Mouse (Mus musculus) lung, postnatal 4 days (tissue): ENCODE data around the gene Apof.
"Not testable (repeated sequence)": the region's sequence is repeated elsewhere in the genome, so short reads cannot be mapped to it uniquely, and the experiment has no call there.

ENCODE experiments used
- DNase-seq, 2 experiments: peaks; one replicate each; pipeline ENCODE4 v3.0.0; 2021

Apof gene

DNA sequence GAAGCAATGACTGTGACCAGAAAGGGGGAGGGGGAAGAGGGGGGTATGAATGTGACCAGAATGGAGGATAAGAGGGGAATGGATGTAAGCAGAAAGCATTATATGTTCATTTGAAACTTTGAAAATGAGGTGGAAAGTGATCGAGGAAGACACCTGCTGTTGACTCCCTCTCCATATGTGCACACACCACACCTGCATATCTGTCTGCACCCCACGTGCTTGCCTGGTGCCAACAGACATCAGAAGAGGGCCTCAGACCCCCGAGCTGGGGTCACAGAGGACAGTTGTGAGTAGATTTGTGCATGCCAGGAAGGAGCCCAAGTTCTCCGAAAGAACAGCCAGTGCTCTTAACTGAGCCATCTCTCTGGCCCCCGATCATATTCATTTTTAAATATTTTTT is 8.5 kb upstream of the Apof start:
- no peak for DNase-seq

DNA sequence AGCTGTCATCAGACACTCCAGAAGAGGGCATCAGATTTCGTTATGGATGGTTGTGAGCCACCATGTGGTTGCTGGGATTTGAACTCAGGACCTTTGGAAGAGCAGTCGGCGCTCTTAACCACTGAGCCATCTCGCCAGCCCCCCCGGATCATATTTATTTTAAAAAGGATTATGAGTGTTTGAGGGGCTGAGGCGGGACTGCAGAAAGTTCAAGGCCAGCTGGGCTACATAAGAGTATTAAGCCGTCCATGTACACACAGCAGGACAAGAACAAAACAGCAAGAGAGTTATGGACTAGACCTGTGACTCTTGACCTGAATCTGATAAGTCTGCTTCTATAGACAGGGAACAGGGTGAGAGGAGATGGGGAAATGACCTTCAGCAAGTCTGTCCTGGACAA is 8.1 kb upstream of the Apof start:
- DNase-seq, result not testable (repeated sequence)

DNA sequence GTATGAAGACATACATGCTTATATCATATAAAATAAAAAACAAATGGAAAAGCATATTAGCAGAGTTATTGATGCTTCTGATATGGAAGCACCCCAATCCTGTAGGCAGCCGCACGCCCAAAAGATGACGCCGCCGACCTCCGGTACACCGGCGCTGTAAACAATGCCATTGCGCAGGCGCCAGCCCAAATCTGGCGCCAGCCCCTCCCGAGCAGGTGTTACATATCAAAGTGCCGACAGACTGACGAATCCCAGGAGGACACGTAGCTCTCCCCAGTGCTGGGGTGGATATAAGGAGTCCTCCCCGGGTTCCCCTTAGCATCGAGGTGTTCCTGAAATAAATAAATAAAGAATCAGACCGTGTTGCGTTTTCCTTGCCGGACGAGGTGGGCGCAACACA is 6.2 kb upstream of the Apof start:
- DNase-seq, result no peak

DNA sequence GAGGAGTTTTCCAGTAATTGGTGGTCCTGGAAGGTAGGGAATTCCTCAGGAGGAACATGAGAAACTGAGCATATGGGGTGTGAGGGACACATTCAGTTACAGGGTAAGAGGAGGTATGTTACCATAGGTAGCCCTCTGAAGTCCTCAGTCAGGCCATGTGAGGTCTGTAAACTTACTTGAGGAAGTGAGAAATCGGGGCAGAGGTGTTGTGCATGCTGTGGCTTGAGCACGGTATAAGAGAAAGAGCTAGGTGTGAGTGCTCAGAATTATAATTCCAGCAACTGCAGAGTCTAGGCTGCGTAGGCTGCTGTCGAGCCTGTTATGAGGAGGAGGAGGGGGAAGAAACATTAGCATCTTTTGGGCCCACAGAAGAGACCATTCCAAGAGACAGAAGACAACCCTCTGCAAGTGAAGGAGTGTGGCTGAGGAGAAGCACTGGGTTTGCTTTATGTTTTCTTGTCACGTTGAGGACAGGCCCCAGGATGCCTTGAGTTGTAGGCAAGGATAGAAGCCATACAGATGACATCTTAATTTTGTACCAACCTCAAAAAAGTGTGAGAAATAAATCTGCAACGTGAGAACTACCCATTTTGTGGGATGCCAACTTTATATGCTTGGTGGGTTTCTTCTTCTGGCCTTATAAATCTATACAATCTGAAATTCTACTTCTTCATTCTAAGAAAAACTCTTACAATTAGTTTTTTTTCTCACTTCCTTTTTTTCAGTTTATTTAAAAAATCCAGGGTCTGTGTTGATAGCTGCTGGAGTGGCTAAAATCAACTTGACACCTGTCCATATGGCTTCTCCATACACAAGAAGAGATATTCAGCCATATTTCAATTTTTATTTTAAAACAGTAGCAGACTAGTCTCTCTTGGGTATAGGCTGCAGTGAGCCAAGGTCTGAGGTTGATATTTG is 4.8 kb upstream of the Apof start:
- DNase-seq, result no peak

DNA sequence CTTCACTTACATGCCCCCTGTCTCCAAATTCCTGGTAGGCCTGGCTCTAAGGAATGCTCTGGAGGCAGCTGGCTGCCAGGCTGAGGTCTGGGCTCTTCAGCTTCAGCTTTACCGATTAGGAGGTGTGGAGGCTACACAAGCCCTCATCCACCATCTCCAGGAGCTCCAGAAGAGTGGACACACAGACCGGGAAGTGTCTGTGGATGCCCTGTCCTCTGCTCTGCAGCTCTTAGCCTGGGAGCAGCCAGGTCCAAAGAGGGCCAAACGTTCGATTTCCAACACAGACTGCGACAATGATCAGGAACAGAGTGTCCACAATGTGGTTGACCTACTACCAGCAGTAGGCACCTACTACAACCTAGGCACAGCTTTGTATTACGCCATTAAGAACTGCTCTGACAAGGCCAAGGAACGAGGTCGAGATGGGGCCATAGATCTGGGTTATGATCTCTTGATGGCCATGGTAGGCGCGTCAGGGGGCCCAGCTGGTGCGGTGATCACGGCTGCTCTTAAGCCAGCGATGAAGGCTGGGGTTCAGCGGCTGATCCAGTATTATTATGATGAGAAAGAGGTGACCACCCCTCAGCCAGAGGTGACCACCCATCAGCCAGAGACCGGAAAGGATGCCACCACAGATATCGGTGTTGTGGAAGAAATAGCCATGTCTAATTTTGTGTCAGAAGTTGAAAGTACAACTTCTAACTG is 887 bp downstream of the Apof start:
- no peak for DNase-seq

DNA sequence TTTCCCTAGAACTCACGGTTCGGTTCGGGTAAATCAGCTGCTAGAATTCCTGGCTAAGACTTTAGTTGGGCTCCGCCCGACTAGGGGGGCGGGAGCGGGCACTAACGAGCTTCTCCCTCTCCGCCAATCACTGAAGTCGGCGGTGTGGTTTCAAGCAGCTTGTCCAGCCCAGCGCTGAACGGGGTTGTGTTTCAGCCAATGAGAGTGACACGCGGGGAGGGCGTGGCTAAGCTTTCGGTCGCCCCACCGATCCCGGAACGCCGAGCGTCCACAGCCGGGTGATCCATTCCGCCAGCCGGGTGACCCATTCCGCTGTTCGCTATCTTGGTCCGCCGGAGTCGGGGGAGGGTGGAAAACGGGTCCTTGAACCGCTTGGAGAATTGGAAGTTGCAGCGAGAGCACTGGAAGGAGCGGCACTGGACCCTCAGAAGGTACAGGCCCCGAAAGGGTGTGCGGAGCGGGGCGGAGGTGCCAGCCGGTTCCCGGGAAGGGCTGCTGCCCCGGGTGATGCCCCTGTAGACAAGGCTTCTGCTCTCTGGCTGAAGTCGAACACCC is 1.9 kb downstream of the Apof start, which contains the start of gene Stat2:
Stat2 (plus strand) TSS at position 273 of the 555 bp plus-strand sequence.
- peak; percentile 97 to 98 for DNase-seq

DNA sequence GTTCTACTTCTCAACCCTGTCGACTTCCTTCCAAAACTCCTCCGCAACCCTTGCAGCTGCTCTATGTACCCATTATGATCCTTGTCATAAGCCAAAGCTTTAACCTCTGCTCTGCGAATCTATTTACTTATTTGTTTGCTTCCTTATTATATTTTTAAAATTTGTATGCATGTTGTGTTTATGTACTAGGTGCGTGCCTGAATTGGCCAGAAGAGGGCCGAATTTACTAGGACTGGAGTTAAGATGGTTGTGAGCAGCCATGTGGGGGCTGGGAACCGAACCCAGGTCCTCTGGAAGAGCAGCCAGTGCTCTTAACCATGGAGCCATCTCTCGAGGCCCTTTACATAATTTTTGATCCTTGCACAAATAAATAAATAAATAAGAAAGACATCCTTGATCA is 2.4 kb downstream of the Apof start:
- no peak for DNase-seq

DNA sequence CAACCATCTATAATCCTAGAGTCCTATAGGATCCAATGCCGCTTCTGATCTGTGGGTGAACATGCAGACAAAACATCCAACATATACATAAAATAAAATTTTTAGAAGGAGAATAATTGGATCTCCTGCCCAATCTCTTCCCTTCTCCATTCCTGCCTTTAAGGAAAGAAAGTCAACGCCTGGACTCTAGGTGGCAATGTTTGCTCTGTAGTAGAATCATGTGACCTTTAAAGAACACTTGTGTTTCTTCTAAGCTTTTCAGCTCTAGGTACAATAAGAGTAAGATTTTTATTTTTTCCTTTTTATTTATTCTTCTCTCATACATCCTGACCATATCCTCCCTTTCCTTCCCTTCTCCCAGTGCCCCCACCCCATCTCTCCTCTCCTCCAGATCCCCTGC is 3.4 kb downstream of the Apof start:
- DNase-seq, result no peak

DNA sequence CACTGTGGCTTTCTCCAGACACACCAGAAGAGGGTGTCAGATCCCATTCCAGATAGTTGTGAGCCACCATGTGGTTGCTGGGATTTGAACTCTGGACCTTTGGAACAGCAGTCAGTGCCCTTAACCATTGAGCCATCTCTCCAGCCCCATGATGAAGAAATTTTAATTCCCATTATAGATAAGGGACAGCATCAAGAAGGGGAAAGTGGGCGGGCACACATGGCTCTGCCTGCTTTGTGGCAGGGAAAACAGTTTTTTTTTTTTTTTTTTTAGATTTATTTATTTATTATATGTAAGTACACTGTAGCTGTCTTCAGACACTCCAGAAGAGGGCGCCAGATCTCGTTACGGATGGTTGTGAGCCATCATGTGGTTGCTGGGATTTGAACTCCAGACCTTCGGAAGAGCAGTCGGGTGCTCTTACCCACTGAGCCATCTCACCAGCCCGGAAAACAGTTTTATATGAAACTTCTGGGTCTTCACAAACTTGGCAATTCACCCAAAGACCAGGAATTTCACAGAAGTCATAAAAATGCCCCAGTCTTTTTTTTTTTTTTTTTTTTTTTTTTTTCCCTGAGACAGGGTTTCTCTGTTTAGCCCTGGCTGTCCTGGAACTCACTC is 4.5 kb downstream of the Apof start:
- DNase-seq, result not testable (repeated sequence)

DNA sequence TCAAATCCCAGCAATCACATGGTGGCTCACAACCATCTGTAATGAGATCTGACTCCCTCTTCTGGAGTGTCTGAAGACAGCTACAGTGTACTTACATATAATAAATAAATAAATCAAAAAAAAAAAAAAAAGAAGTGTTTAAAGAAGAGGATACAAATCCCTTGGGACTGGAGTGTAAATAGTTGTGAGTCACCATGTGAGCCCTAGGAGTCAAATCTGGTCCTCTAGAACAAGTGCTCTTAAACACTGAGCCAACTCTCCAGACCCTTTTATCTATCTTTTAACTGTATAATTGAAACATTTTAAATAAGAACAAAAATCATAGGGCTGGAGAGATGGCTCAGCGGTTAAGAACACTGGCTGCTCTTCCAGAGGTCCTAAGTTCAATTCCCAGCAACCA is 6.9 kb downstream of the Apof start:
- DNase-seq, result not testable (repeated sequence)

DNA sequence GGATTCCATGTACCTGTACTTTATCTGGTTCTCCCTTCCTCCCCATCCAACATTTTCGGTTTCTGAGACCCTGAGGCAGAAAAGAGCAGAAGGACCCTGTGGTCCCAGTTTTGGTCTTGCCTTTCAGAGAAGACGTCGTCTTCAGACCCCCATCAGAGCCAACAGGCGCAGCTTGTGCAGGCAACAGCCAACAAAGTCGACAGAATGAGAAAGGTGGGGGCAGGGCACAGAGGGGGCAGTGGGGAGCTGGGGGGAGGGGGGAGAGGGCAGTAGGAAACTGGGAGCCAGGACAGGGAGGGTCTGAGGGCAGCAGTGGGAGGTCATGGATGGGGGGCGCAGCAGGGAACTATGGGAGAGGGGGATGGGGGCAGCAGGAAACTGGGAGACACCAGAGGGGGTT is 9.7 kb downstream of the Apof start:
- no peak for DNase-seq

DNA sequence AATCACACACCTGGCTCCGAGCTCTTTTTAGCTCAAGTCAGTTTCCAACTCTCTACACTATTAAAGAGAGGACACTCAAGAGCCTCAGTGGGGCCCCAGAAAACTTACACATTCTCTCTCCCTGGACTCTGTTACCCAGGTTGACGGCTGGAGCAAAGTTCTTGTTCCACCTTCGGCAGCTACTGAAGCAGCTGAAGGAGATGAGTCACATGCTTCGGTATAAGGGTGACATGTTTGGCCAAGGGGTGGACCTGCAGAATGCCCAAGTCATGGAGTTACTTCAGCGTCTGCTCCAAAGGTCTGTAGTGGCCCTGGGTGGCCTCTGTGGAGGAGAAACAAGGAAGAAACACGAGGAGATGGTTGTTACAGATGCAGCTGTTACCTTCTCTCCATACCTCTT is 12.5 kb downstream of the Apof start:
- DNase-seq, result no peak

DNA sequence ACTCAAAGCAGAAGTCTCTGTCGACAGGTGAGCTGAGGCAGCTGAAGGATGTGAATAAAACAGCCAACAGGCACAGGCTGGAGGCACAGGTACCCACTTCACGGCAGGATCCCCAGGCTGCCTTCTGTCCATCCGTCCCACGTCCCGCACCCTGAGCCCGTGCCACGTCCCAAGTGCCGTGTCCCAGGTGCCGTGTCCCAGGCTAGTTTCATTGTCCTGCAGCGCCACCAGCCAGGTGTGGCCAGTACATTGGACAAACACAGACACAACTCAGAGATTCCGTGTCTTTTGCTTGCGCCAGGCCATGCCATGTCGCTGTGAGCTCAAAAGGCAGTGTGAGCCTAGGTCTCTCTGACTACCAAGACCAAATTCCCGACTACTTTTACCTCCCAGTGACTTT is 13.2 kb downstream of the Apof start:
- no peak for DNase-seq

DNA sequence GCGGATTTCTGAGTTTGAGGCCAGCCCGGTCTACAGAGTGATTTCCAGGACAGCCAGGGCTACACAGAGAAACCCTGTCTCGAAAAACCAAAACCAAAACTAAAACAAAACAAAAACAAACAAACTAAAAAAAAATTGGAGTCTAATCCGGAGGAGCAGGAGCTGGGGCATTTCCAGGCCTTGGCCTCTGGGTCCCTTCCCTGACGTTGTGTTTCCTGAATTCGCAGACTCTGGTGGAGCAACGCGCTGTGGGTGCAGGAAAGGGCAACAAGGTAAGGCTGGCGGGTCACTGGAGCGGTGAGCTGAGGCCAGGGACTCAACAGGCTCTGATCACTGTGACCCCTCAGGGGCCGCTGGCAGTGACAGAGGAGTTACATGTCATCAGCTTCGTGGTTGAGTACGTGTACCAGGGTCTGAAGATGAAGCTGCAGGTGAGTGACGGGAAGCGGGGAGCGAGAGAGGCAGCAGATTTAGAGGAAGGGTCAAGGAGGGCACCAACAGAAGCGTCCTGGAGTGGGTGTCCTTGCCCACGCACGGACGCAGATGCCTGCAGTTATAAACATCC is 14.5 kb downstream of the Apof start:
- no peak for DNase-seq

DNA sequence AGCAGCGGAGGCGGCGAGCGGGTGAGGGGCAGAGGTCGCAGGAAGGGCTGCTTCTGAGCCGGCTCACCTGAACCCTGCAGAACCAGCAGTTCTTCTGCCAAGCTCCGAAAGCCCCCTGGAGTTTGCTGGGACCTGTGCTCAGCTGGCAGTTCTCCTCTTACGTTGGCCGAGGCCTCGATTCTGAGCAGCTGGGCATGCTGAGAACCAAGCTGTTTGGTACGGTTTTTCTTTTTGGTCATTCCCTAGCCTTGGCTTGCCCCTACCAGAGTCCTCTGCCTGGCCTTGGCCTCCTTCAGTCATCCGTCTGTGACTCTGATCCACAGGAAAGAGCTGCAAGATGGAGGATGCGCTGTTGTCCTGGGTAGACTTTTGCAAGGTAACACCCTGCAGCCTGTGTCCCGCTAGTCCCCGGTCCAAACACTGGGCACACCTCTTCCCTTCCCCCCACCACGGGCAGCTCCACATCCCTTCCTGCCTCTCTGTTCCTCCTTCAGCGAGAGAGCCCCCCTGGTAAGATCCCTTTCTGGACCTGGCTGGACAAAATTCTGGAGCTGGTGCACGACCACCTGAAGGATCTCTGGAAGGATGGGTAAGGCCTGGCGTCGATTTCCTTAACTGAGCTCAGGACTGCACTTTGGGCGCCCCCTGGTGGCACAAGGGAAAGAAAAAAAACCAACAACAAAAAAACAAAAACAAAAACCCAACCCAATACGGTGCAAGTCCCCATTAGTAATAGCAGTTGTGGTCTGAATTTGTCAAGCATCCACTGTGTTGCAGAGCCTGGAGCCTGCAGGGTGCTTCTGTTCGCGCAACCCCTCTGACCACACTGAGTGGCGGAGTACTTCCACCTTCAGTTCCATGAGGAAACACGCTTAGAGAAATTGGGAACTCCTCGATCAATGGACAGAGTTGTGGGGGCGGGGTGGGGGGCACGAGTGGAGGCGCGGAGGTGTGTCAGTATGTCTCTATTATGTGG is 15.4 kb downstream of the Apof start:
- DNase-seq, result peak; percentile 51 to 75

DNA sequence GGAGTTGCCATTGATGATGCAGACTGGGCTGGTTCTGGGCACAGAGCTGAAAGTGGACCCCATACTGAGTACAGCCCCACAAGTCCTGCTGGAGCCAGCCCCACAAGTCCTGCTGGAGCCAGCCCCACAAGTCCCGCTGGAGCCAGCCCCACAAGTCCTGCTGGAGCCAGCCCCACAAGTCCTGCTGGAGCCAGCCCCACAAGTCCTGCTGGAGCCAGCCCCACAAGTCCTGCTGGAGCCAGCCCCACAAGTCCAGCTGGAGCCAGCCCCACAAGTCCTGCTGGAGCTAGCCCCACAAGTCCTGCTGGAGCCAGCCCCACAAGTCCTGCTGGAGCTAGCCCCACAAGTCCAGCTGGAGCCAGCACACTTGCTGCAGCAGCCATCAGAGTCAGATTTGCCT is 22.1 kb downstream of the Apof start:
- DNase-seq, result not testable (repeated sequence)

DNA sequence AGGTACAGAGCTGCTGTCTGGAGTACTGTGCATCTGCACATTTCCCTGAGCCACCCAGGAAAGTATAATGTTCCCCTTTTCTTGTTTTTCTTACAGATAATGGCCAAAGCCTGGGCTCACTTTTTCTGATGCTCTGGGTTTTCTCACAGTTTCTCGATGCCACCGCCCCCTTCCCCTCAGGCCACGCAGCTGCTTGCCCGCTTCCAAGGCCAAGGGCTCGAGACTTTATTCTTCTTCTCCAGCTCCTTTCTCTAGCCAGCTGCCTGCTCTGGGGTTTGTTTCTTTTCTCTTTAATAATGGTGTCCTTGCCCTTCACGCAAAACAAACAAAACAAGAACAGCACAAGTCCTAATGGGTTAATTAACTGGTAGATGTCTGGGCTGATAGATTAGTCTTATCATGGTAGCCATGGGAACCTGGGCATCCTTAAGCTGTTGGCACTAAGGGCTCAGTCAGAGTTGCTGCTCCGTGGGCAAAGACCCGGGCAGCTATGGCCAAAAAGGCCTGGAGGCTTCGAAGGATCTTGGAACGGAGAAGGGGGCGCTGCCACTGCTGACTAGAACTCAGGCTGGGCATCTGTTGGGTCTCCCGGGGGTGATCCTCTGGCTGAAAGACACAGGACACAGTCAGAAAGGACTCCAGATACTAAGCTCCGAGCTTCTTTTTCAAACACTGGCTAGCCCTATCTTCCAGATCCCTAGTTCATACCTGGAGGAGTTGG is 28.1 kb downstream of the Apof start:
- DNase-seq, result no peak

DNA sequence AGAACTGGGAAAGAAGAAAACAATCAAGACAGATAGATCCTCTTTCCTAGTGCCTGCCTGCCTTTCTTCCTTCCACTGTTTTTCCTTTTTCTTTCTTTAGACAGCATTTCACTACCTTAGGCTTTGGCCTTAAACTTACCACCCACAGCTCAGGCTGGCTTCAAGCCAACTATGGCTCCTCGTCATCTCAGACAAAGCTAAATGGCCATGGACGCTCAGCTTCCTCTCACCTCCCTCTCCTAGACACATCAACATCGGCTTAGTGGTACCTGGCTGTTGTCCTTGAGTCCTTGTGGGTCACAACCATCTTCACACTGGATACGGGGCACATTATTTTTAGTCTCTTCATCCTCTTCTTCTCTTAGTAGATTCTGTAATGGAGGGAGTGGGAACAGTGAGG is 28.8 kb downstream of the Apof start:
- DNase-seq, result no peak

DNA sequence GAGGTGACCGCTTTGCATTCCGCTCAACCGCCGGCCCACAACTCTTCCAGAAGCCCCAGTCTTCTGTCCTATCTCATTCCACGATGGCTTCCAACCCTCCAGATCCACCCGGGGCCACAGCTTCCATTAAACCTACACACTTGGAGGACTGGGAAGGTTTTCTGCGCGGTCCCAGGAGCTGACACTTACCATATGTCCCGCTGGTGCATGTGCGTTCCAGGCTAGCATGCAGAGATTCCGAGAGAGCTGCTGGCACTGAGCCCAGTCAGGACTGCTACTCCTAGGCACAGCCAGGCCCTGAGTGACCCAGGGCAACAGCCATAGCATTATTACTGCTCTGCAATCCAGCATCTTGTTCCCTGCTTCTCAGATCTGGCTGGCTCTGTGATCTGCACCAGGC is 29.2 kb downstream of the Apof start:
- DNase-seq, result peak; percentile 48 to 65

DNA sequence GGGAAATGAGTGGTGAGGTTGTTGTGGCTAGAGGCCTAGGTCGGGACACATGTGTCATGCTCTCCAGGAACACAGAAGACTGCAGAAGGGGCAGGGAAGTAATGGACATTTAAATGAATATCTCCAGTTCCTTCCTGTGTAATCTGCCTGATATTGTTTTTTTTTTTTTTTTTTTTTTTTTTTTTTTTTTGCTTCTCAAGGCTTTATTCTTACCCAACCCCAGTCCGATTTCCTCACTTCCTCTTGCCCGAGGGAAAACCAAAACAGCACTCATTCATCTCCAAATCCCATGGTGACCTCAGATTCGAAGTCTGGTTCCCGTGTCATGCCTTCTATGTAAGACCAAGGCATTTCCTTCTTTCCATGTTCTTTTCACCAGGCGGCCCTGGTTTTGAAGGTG is 29.8 kb downstream of the Apof start:
- DNase-seq, result no peak

DNA sequence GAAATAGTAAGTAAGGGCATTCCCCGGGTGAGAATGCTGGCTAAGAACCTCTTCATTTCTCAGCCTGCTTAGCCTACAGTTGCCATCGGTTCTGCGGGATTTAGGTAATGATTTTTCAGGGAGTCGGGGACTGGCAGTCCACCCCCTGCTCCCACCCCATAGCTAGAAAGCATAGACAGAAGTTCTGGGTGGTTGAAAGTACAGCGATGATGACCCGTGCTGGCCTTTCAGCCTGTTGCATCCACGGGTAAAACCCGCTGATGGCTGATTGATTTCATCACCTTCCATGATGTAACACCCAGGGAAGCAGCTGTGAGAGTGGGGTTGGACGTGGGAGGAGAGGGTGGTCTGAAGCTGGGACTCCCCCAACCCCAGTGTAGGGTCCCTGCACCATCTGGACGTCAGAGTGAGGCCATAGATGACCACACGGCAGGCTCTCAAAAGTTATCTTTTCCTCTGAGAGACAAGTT is 30.3 kb downstream of the Apof start, which contains the start of gene Il23a:
Il23a (minus strand) TSS at position 51 of the 470 bp plus-strand sequence.
- DNase-seq, result no peak
